37 mouse cellular contexts compared by ENCODE assay signal in the genomic region with DNA sequence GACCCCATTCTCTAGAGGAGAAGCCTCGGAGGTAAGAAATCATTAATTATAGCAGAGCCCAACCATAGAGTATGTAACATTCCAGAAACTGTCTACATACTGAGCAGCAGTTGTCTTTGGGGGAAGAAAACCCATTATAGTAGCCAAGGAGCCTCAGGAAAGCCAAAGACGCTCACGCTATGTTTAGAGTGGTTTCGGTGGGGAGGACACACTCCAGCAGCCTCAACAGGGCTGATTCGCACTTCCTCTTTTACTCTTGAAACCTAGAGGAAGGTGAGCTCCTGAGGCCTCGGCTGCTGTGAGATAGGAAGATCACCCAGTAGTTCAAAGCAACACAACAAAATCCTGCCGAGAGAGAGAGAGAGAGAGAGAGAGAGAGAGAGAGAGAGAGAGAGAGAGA. TPM values are rescaled to one million over a fixed set of nuclear protein-coding genes. Genes with fewer than 3 reads are reported as not detected.
DNase-seq lines count a peak whose midpoint lies in the region; ATAC-seq and TF ChIP-seq lines count a peak whose summit lies in the region.
"Had no signal": no experiment of that assay in that cellular context is flagged by ENCODE, and none has a peak within 500 bp of the region (broad histone marks: within the 10 kb centered on the region; RNA-seq: fewer than 3 reads in every experiment).

No protein-coding gene starts in this region.

- TF ChIP-seq EP300 in CH12.LX (IDR thresholded peaks at IDR 0.05; ENCODE audit: low read length), result peak; percentile 80

- TF ChIP-seq CTCF in CH12.LX (conservative IDR thresholded peaks at IDR 0.05 in 1 of 2, IDR thresholded peaks at IDR 0.05 in 1 of 2; ENCODE audit: low read depth in 2 of 2, low read length in 2 of 2), result no peak
- TF ChIP-seq CTCF in thymus, adult 2 months (IDR thresholded peaks at IDR 0.05; ENCODE audit: borderline replicate concordance, control insufficient read depth, extremely low read depth, insufficient read depth, low read length, poor library complexity), result no peak

- no peaks in the 10 kb centered on the region for H3K9me3 ChIP-seq in CH12.LX (replicated peaks; ENCODE audit: low read length)
- H3K9me3 ChIP-seq: embryonic facial prominence, embryonic 12.5 days; G1E; heart, embryonic 13.5 days; intestine, embryonic 15.5 days; limb, embryonic 13.5 days had no signal

- dilution Hi-C loops in CH12.LX (cut with MboI; ENCODE audit: extremely low pct_ligation_motif_present, extremely low pct_unique_long_range_greater_than_20kb, low sequenced_read_pairs), result no loop called here

- no peaks in the 10 kb centered on the region for H3K36me3 ChIP-seq in CH12.LX (replicated peaks in 1 of 2; ENCODE audit: control insufficient read depth in 1 of 2, insufficient read depth in 1 of 2, low read length in 1 of 2)
- no peaks in the 10 kb centered on the region for H3K36me3 ChIP-seq in thymus, adult 2 months (ENCODE audit: control insufficient read depth, insufficient read depth, low read length)
- H3K36me3 ChIP-seq: embryonic facial prominence, embryonic 12.5 days; G1E; heart, embryonic 13.5 days; intestine, embryonic 15.5 days; limb, embryonic 13.5 days had no signal

- TF ChIP-seq RAD21 in CH12.LX (IDR thresholded peaks at IDR 0.05; ENCODE audit: low read depth, low read length), result no peak

- H3K4me2 ChIP-seq in CH12.LX (ENCODE audit: insufficient read depth, low read depth, poor library complexity, severe bottlenecking), result peak overlapping the region; percentile 67
- H3K4me2 ChIP-seq: embryonic facial prominence, embryonic 12.5 days; heart, embryonic 13.5 days; intestine, embryonic 15.5 days; limb, embryonic 13.5 days; liver, embryonic 11.5 days had no signal

- peak; percentile 74 for ATAC-seq in granulocyte monocyte progenitor cell, adult 5-6 weeks (replicated peaks; ENCODE audit: poor library complexity, severe bottlenecking)
- peak; percentile 96 for ATAC-seq in neutrophil, adult 5-6 weeks (ENCODE audit: extremely low read depth, insufficient number of reproducible peaks, low FRiP score, poor library complexity, severe bottlenecking)
- ATAC-seq: forebrain, embryonic 14.5 days; hindbrain, embryonic 16.5 days; intestine, embryonic 15.5 days; liver, postnatal 0 days had no signal

- no peaks in the 10 kb centered on the region for H3K79me2 ChIP-seq in CH12.LX (replicated peaks; ENCODE audit: control insufficient read depth, extremely low read depth, insufficient read depth, poor library complexity, severe bottlenecking)

- 8% methylated on average over 7 of the region's 7 CpGs for WGBS in thymus, adult 2 months

- H3K9ac ChIP-seq in CH12.LX (ENCODE audit: insufficient read depth, low read depth), result no peak overlapping the region
- H3K9ac ChIP-seq: embryonic facial prominence, embryonic 12.5 days; heart, embryonic 13.5 days; intestine, embryonic 15.5 days; limb, embryonic 13.5 days; liver, postnatal 0 days had no signal

- H3K4me3 ChIP-seq in CH12.LX (replicated peaks in 1 of 3; ENCODE audit: low read depth in 2 of 3, low read length in 2 of 3, poor library complexity in 1 of 3), result no peak overlapping the region
- H3K4me3 ChIP-seq in thymus, adult 2 months (ENCODE audit: control insufficient read depth, insufficient read depth, low read length), result no peak overlapping the region
- H3K4me3 ChIP-seq: embryonic facial prominence, embryonic 12.5 days; heart, embryonic 13.5 days; intestine, embryonic 15.5 days; layer of hippocampus, adult 2 months; left cerebral cortex, adult 2 months; limb, embryonic 13.5 days had no signal

- H3K27me3 ChIP-seq in CH12.LX (replicated peaks), result no peaks in the 10 kb centered on the region
- no peaks in the 10 kb centered on the region for H3K27me3 ChIP-seq in thymus, adult 2 months (ENCODE audit: control insufficient read depth, insufficient read depth, low read length)
- H3K27me3 ChIP-seq: heart, embryonic 13.5 days had no signal

- peak; percentile 85 for DNase-seq in A20 (ENCODE audit: low read depth, low spot score)
- DNase-seq in CH12.LX (ENCODE audit: extremely low read depth), result peak; percentile 72
- DNase-seq in thymus, postnatal 36 days, result no peak
- no peak for DNase-seq in gastrocnemius, postnatal 10 days
- no peak for DNase-seq in thymus, adult 2 months
- DNase-seq: adrenal gland, adult 2 months; cerebellum, adult 9-10 months; cerebellum, postnatal 36 days; embryo, embryonic 11 days; gastrocnemius, postnatal 25 days; heart, postnatal 14 days; kidney, adult 2 months; kidney, postnatal 36 days; liver, postnatal 0 days; lung, postnatal 36 days; midbrain, embryonic 14.5 days; retina, postnatal 1 day; right cerebral cortex, postnatal 14 days had no signal

- peaks cover 0 to 12% of the 10 kb centered on the region in 2 experiments; a peak in 1 of 4 replicates for H3K4me1 ChIP-seq in CH12.LX (ENCODE audit: control insufficient read depth in 1 of 2, insufficient read depth in 2 of 2)
- no peaks in the 10 kb centered on the region for H3K4me1 ChIP-seq in thymus, adult 2 months (replicated peaks; ENCODE audit: control insufficient read depth, insufficient read depth, low read length)
- H3K4me1 ChIP-seq: embryonic facial prominence, embryonic 12.5 days; heart, embryonic 13.5 days; intestine, embryonic 15.5 days; limb, embryonic 13.5 days had no signal

- H3K27ac ChIP-seq in CH12.LX (ENCODE audit: insufficient read depth, low read depth), result no peak overlapping the region
- H3K27ac ChIP-seq in thymus, adult 2 months (ENCODE audit: control insufficient read depth, insufficient read depth, low read length), result no peak overlapping the region
- H3K27ac ChIP-seq: embryonic facial prominence, embryonic 12.5 days; heart, embryonic 13.5 days; intestine, embryonic 15.5 days; layer of hippocampus, adult 2 months; left cerebral cortex, adult 2 months; limb, embryonic 13.5 days had no signal

- no peak for TF ChIP-seq POLR2A in CH12.LX (IDR thresholded peaks at IDR 0.05; ENCODE audit: low read depth, low read length)
- TF ChIP-seq POLR2A in thymus, adult 2 months (IDR thresholded peaks at IDR 0.05; ENCODE audit: control insufficient read depth, extremely low read depth, insufficient read depth, low read length, poor library complexity), result no peak

- in situ Hi-C loops in CH12.LX (cut with MboI; ENCODE audit: low pct_ligation_motif_present, low pct_unique_long_range_greater_than_20kb, low sequenced_read_pairs), result no loop called here

TF ChIP-seq in CH12.LX, 34 proteins besides CTCF, POLR2A, EP300 and RAD21:
- TF ChIP-seq HCFC1 (IDR thresholded peaks at IDR 0.05; ENCODE audit: low read depth, low read length) (no peak), PAX5 (IDR thresholded peaks at IDR 0.05; ENCODE audit: low read length) (no peak), ETS1 (conservative IDR thresholded peaks at IDR 0.05; ENCODE audit: low read depth, low read length) (peak; percentile 53; the same call in 1 of the 2 replicates), JUND (conservative IDR thresholded peaks at IDR 0.05; ENCODE audit: low read depth, low read length) (0 out of 2 replicates have a peak, but pooled peaks have one; percentile 13), MXI1 (IDR thresholded peaks at IDR 0.05; ENCODE audit: low read depth, low read length) (no peak), MEF2A (IDR thresholded peaks at IDR 0.05; ENCODE audit: borderline replicate concordance, low read depth, low read length) (peak; percentile 83), SIN3A (IDR thresholded peaks at IDR 0.05; ENCODE audit: low read length) (no peak), TCF12 (IDR thresholded peaks at IDR 0.05; ENCODE audit: low read depth, low read length) (peak; percentile 43; the same call in 1 of the 2 replicates), CHD2 (IDR thresholded peaks at IDR 0.05; ENCODE audit: low read length) (peak; percentile 36), MYC (IDR thresholded peaks at IDR 0.05; ENCODE audit: low read depth, low read length) (no peak), IRF4 (IDR thresholded peaks at IDR 0.05; ENCODE audit: low read depth, low read length) (peak; percentile 86), BHLHE40 (IDR thresholded peaks at IDR 0.05; ENCODE audit: low read depth, low read length) (peak; percentile 54), NELFE (IDR thresholded peaks at IDR 0.05; ENCODE audit: low read depth, low read length) (no peak), MAFK (IDR thresholded peaks at IDR 0.05; ENCODE audit: insufficient replicate concordance, low read length) (0 out of 2 replicates have a peak, but pooled peaks have one; percentile 7), RCOR1 (conservative IDR thresholded peaks at IDR 0.05; ENCODE audit: low read depth, low read length) (0 out of 2 replicates have a peak, but pooled peaks have one; percentile 54)

RNA-seq across cellular contexts. Expression of a gene that starts 39.9 kb away (rescaled TPM):
- not detected in 2 replicates for total RNA-seq in CH12.LX (2012; rRNA removed)
- not detected in 2 replicates for total RNA-seq in CH12.LX (2014; rRNA removed)
- polyA plus RNA-seq in CH12.LX (2012; ENCODE audit: insufficient read length, low read depth), result not detected in 2 replicates
- total RNA-seq in granulocyte monocyte progenitor cell, adult 5-6 weeks (2014; fragmentation: Nextera tagmentation), result not detected in 2 replicates
- not detected in 2 replicates for total RNA-seq in granulocyte monocyte progenitor cell, adult 5-6 weeks (2017)
- total RNA-seq in neutrophil, adult 5-6 weeks (2017), result 0.35 TPM in 1 of 2 replicates, not detected in the other
- 1 to 10 TPM; 1.4 to 1.9 TPM for total RNA-seq in gastrocnemius, postnatal 10 days (2021)
- 0.14 and 0.86 TPM in 2 replicates for polyA plus RNA-seq in thymus, adult 2 months (2012; rRNA removed)
- total RNA-seq: G1E; megakaryocyte-erythroid progenitor cell, adult 5-6 weeks; monocyte, adult 5-6 weeks had no signal
- polyA plus RNA-seq: C2C12; forebrain, embryonic 14.5 days; G1E; hindbrain, embryonic 11.5 days; kidney, embryonic 16.5 days; liver, embryonic 11.5 days; liver, postnatal 0 days; lung, embryonic 16.5 days; midbrain, embryonic 14.5 days; neural tube, embryonic 14.5 days had no signal

Comparison
In these comparisons a context has a peak if more than half of its experiments do, and no peak if none do; other contexts are left out.
1. DNase-seq: peak in A20 (single experiment) and CH12.LX (single experiment); none in thymus, postnatal 36 days (0 of 2), gastrocnemius, postnatal 10 days (single experiment) and thymus, adult 2 months (single experiment).